Mouse (Mus musculus): ENCODE results near the gene Ank2.

DNA sequence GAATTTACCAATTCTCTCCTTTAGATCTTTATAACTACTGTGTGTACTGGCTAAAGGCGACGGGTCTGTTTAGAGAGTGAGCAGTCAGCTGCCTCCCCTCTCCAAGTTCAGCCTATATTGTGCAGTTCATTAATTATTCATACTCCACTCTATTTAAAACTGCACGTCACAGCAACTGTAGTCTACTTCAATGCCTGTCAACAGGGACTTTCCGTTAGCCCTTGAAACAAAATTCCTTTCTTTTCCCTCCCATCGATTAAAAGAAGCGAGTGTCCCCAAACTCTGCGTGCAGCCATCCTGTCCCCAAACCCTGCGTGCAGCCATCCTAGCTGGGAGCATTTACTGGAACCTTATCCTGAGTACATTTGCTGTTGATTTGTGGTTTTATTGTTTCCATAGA lies 502.4 kb downstream of the Ank2 start:
- TF ChIP-seq CTCF (IDR thresholded peaks at IDR 0.05; ENCODE audit: low read depth, low read length) (no peak), POLR2A (IDR thresholded peaks at IDR 0.05; ENCODE audit: extremely low read depth, insufficient read depth, low read length) (no peak)

Measured in liver, adult 2 months (tissue).